Mouse (Mus musculus): ENCODE measurements at regions not wholly inside any gene's neighbourhood (a gene's known extent, or its start where the extent isn't known, plus 50 kb on each side); places are given as distances from the start of the nearest gene placed in this dataset.

DNA sequence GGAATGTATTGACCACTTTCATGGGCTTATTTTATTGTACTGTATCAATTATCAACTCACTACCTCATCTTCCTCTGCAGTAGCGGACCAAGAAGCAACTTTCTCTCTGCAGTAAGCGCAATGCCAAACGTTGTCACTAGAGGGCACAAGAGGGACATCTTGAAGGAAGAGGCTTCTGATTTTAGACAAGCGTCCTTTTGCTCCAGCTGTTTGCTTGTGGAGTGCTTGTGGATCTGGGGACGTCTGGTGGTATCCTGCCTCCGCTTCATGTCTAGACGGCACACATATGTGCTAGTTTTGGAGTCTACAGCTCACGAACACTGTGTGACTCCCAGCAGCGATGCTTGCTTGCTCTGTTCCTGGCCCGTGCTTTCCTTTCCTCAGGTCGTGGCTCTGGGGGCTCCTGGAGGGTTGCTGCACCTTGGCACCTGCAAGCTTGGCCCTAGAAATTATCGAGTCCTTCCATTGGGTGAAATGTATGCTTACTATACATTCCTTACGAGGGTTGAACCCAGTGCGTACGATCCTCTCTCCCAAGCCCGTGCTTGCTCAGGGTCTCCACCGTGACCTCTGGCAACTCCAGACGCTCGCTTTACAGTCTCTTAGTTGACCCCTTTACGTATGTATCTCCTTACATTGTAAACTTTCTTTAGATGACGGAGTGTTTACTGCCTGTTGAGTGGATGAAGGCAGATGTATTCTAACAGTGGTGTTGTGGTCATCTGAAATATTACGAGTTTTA lies 92.2 kb upstream of the Kif2a start:
- H3K36me3 ChIP-seq (replicated peaks) = no peaks in the 10 kb centered on the region
- no peaks in the 10 kb centered on the region for H3K9me3 ChIP-seq
- H3K27ac ChIP-seq = no peak overlapping the region
- peak; percentile 75 for ATAC-seq (replicated peaks)
- WGBS = 61% methylated on average over 22 of the region's 22 CpGs
- no peak overlapping the region for H3K4me2 ChIP-seq
- H3K9ac ChIP-seq = no peak overlapping the region
- H3K4me1 ChIP-seq = 0 out of 2 replicates have a peak, but pooled peaks cover 4% of the 10 kb centered on the region
- H3K4me3 ChIP-seq = no peak overlapping the region
- no peaks in the 10 kb centered on the region for H3K27me3 ChIP-seq (replicated peaks)

DNA sequence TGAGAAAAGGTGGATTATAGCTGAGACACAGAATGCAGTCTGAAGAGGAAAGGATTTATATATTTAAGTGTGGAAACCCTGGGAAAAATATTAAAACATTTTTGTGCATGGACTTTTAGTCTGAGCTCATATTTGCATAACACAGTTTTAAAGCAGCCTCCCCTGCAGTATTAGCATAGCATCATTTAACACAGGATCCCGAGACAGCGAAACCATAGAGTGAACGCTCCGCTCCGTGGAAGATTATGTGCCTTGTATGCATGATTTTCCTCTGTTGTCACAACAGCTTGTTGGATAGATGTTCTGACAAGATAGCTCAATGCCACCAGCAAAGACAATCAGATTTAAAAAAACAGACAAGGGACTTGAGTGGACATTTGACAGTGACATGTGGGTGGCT lies 86.1 kb upstream of the Kif2a start:
- no peak for ATAC-seq (replicated peaks)
- Histone ChIP-seq H3K36me3 (replicated peaks) (no peaks in the 10 kb centered on the region), H3K4me2 (peak overlapping the region; percentile 12; the same call in 1 of the 2 replicates), H3K9me3 (no peaks in the 10 kb centered on the region), H3K27me3 (replicated peaks) (no peaks in the 10 kb centered on the region), H3K9ac (no peak overlapping the region), H3K27ac (no peak overlapping the region), H3K4me3 (no peak overlapping the region), H3K4me1 (no peaks in the 10 kb centered on the region)
- 45% methylated on average over 5 of the region's 5 CpGs for WGBS

GRCm38 (mm10) chr13:107107572-107107971 lies 85.6 kb upstream of the Kif2a start:
- Histone ChIP-seq H3K4me2 (peak overlapping the region; percentile 1; the same call in 1 of the 2 replicates), H3K9me3 (no peaks in the 10 kb centered on the region)
- ATAC-seq (replicated peaks) = peak; percentile 52; the same call in 1 of the 2 replicates

GRCm38 (mm10) chr13:107105510-107105909 lies 83.6 kb upstream of the Kif2a start:
- Histone ChIP-seq H3K9ac (no peak overlapping the region), H3K27ac (no peak overlapping the region), H3K9me3 (no peaks in the 10 kb centered on the region), H3K36me3 (replicated peaks) (no peaks in the 10 kb centered on the region), H3K4me1 (no peaks in the 10 kb centered on the region), H3K27me3 (replicated peaks) (no peaks in the 10 kb centered on the region), H3K4me3 (no peak overlapping the region), H3K4me2 (no peak overlapping the region)
- ATAC-seq (replicated peaks) = no peak
- 69% methylated on average over 1 of the region's 1 CpGs for WGBS

More at GRCm38 (mm10) chr13:107107572-107107971, 85.6 kb upstream of the Kif2a start:
- no peak overlapping the region for H3K4me3 ChIP-seq
- H3K9ac ChIP-seq = no peak overlapping the region
- WGBS = 54% methylated on average over 9 of the region's 9 CpGs
- no peaks in the 10 kb centered on the region for H3K4me1 ChIP-seq
- H3K27me3 ChIP-seq (replicated peaks) = no peaks in the 10 kb centered on the region
- no peak overlapping the region for H3K27ac ChIP-seq
- H3K36me3 ChIP-seq (replicated peaks) = no peaks in the 10 kb centered on the region

DNA sequence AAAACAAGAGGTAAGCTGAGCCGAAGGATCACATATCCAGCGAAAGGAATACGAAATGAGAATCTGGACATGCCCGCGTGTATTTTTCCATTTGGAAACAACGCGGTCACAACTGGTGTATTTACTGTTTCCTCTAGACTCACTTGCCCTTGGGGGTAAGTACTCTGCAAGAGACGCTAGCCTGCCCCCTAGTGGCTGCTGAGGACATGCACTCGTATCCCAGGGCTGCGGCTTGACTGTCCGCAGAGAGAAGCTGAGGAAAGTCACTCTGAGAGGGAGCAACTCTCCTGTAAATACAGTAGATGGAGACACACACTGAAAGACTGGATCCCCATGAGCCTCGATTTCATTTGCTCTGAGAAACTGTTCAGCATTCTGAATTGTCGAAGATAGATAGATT lies 79.7 kb upstream of the Kif2a start:
- no peak overlapping the region for H3K27ac ChIP-seq
- H3K4me3 ChIP-seq = no peak overlapping the region
- no peaks in the 10 kb centered on the region for H3K27me3 ChIP-seq (replicated peaks)
- H3K4me1 ChIP-seq = no peaks in the 10 kb centered on the region
- H3K9ac ChIP-seq = no peak overlapping the region
- H3K36me3 ChIP-seq (replicated peaks) = no peaks in the 10 kb centered on the region
- 25% methylated on average over 13 of the region's 13 CpGs for WGBS
- H3K4me2 ChIP-seq = no peak overlapping the region
- no peaks in the 10 kb centered on the region for H3K9me3 ChIP-seq
- ATAC-seq (replicated peaks) = peak; percentile 71

GRCm38 (mm10) chr13:107100852-107101325 lies 79.0 kb upstream of the Kif2a start:
- Histone ChIP-seq H3K4me3 (no peak overlapping the region), H3K4me1 (no peaks in the 10 kb centered on the region), H3K27ac (no peak overlapping the region), H3K27me3 (replicated peaks) (no peaks in the 10 kb centered on the region), H3K9ac (no peak overlapping the region), H3K4me2 (no peak overlapping the region), H3K36me3 (replicated peaks) (no peaks in the 10 kb centered on the region), H3K9me3 (no peaks in the 10 kb centered on the region)
- no peak for ATAC-seq (replicated peaks)
- 68% methylated on average over 6 of the region's 6 CpGs for WGBS

- no peaks in the 10 kb centered on the region for H3K36me3 ChIP-seq (replicated peaks)
- H3K9ac ChIP-seq = no peak overlapping the region
- no peaks in the 10 kb centered on the region for H3K4me1 ChIP-seq
- WGBS = 55% methylated on average over 3 of the region's 3 CpGs
- H3K4me3 ChIP-seq = no peak overlapping the region
- ATAC-seq (replicated peaks) = no peak
- no peaks in the 10 kb centered on the region for H3K27me3 ChIP-seq (replicated peaks)
- H3K9me3 ChIP-seq = no peaks in the 10 kb centered on the region
- H3K27ac ChIP-seq = no peak overlapping the region
- H3K4me2 ChIP-seq = no peak overlapping the region
Observed at GRCm38 (mm10) chr13:107100116-107100515, 78.2 kb upstream of the Kif2a start.

GRCm38 (mm10) chr13:107097005-107097404 lies 75.1 kb upstream of the Kif2a start:
- no peak for ATAC-seq (replicated peaks)
- no peaks in the 10 kb centered on the region for H3K4me1 ChIP-seq
- H3K9ac ChIP-seq = no peak overlapping the region
- H3K4me2 ChIP-seq = no peak overlapping the region
- no peak overlapping the region for H3K4me3 ChIP-seq
- WGBS = 92% methylated on average over 4 of the region's 4 CpGs
- no peaks in the 10 kb centered on the region for H3K27me3 ChIP-seq (replicated peaks)
- no peaks in the 10 kb centered on the region for H3K36me3 ChIP-seq (replicated peaks)
- H3K27ac ChIP-seq = no peak overlapping the region
- H3K9me3 ChIP-seq = no peaks in the 10 kb centered on the region

- Histone ChIP-seq H3K4me3 (no peak overlapping the region), H3K9ac (no peak overlapping the region), H3K4me2 (no peak overlapping the region), H3K4me1 (no peaks in the 10 kb centered on the region), H3K27ac (no peak overlapping the region), H3K27me3 (replicated peaks) (no peaks in the 10 kb centered on the region), H3K9me3 (no peaks in the 10 kb centered on the region), H3K36me3 (replicated peaks) (no peaks in the 10 kb centered on the region)
- no peak for ATAC-seq (replicated peaks)
- WGBS = 88% methylated on average over 11 of the region's 11 CpGs
Observed at GRCm38 (mm10) chr13:107094976-107095716, 73.2 kb upstream of the Kif2a start.

DNA sequence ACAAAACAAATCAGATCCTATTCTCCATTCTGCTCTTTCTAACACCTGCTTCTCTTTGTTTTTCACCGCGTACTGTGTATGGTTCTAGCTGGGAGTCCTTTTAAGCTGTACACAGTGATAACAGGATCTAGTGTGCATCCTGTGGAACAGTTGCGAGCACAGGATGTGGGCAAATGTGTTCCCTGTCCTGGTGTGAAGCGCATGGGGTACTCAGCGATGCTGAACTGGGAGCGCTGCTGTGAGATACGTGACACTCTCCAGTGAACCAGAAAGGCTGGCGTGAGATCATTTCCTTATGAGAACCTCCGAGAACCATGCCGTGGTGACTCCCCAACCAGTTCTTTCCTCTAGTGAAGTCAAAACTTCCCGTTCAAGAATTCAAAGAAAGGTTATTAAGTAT lies 72.6 kb upstream of the Kif2a start:
- Histone ChIP-seq H3K9ac (no peak overlapping the region), H3K27ac (no peak overlapping the region), H3K4me1 (no peaks in the 10 kb centered on the region), H3K4me3 (no peak overlapping the region), H3K4me2 (no peak overlapping the region), H3K36me3 (replicated peaks) (no peaks in the 10 kb centered on the region), H3K9me3 (no peaks in the 10 kb centered on the region), H3K27me3 (replicated peaks) (no peaks in the 10 kb centered on the region)
- no peak for ATAC-seq (replicated peaks)
- 83% methylated on average over 11 of the region's 11 CpGs for WGBS

DNA sequence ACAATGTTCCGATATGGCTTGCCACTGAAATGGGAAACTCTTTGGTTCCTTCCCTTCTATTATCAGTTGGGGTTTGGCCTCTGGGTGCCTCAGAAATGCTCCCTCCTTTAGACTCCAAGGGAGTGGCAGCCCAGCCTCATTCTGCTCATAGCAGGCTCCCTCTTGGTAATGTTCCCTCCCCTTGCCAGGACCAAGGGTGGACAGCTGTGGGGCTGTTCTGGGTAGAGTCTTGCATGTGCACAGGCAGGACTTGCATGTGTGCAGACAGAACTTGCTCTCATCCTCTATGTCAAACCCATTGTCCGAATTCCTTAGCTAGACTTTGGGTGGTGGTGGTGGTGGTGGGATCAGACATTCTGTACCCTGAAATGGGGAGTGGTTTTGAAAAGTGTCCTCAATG lies 71.8 kb upstream of the Kif2a start:
- Histone ChIP-seq H3K9me3 (no peaks in the 10 kb centered on the region), H3K9ac (no peak overlapping the region), H3K36me3 (replicated peaks) (no peaks in the 10 kb centered on the region), H3K27ac (no peak overlapping the region), H3K4me1 (no peaks in the 10 kb centered on the region), H3K4me2 (no peak overlapping the region), H3K4me3 (no peak overlapping the region), H3K27me3 (replicated peaks) (no peaks in the 10 kb centered on the region)
- WGBS = 92% methylated on average over 2 of the region's 2 CpGs
- ATAC-seq (replicated peaks) = no peak

DNA sequence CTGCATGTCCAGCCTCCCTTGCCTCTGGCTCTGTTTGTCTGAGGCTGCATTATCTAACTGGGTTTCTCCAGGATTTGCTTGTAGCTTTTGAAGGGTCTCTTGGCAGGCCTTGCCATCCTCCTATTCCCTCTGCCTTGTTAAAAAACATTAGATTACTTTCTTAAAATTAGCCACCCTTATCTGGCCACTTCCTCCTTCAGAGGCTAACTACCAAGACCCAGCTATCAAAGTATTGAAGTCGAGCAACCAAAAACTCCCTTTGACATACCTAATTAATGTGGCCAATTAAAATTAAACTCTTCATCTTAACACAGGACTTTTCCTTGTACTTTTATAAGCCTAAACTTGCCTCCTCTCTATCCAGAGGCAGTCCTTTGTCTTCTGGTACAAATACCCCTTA lies 66.3 kb upstream of the Kif2a start:
- no peaks in the 10 kb centered on the region for H3K9me3 ChIP-seq
- 35% methylated on average over 1 of the region's 1 CpGs for WGBS
- no peak overlapping the region for H3K27ac ChIP-seq
- no peaks in the 10 kb centered on the region for H3K4me1 ChIP-seq
- no peak overlapping the region for H3K4me2 ChIP-seq
- H3K27me3 ChIP-seq (replicated peaks) = no peaks in the 10 kb centered on the region
- H3K4me3 ChIP-seq = no peak overlapping the region
- ATAC-seq (replicated peaks) = no peak
- no peak overlapping the region for H3K9ac ChIP-seq
- no peaks in the 10 kb centered on the region for H3K36me3 ChIP-seq (replicated peaks)

GRCm38 (mm10) chr13:107087355-107087754 lies 65.4 kb upstream of the Kif2a start:
- H3K9ac ChIP-seq = no peak overlapping the region
- no peaks in the 10 kb centered on the region for H3K27me3 ChIP-seq (replicated peaks)
- H3K9me3 ChIP-seq = no peaks in the 10 kb centered on the region
- no peak overlapping the region for H3K4me2 ChIP-seq
- ATAC-seq (replicated peaks) = no peak
- no peaks in the 10 kb centered on the region for H3K4me1 ChIP-seq
- H3K36me3 ChIP-seq (replicated peaks) = no peaks in the 10 kb centered on the region
- no peak overlapping the region for H3K4me3 ChIP-seq
- WGBS = 77% methylated on average over 6 of the region's 6 CpGs
- H3K27ac ChIP-seq = no peak overlapping the region
